Mouse (Mus musculus): ENCODE data around the gene Tmcc1.

The Tmcc1 gene

GRCm38 (mm10) chr6:116013687-116014086, 179.6 kb downstream of the Tmcc1 start:
- DNase-seq (ENCODE audit: low spot score), result no peak

GRCm38 (mm10) chr6:116010541-116010940, 182.7 kb downstream of the Tmcc1 start:
- DNase-seq (ENCODE audit: low spot score), result peak; percentile 83

GRCm38 (mm10) chr6:116009426-116009825, 183.9 kb downstream of the Tmcc1 start:
- no peak for DNase-seq (ENCODE audit: low spot score)

- DNase-seq (ENCODE audit: low spot score), result peak; percentile 76
Measured at GRCm38 (mm10) chr6:116007561-116008173, 185.6 kb downstream of the Tmcc1 start.

- DNase-seq (ENCODE audit: low spot score), result peak; percentile 91
Measured at GRCm38 (mm10) chr6:116006731-116007130, 186.6 kb downstream of the Tmcc1 start.

- no peak for DNase-seq (ENCODE audit: low spot score)
Measured at GRCm38 (mm10) chr6:116005959-116006288, 187.4 kb downstream of the Tmcc1 start.

- no peak for DNase-seq (ENCODE audit: low spot score)
Measured at GRCm38 (mm10) chr6:116005275-116005958, 187.9 kb downstream of the Tmcc1 start.

GRCm38 (mm10) chr6:116004716-116005115, 188.6 kb downstream of the Tmcc1 start:
- no peak for DNase-seq (ENCODE audit: low spot score)

GRCm38 (mm10) chr6:116004069-116004468, 189.2 kb downstream of the Tmcc1 start:
- DNase-seq (ENCODE audit: low spot score), result no peak

- DNase-seq (ENCODE audit: low spot score), result no peak
Measured at GRCm38 (mm10) chr6:116003516-116003915, 189.8 kb downstream of the Tmcc1 start.

- DNase-seq (ENCODE audit: low spot score), result no peak
Measured at GRCm38 (mm10) chr6:116002311-116003104, 190.8 kb downstream of the Tmcc1 start.

GRCm38 (mm10) chr6:116000851-116001250, 192.4 kb downstream of the Tmcc1 start:
- DNase-seq (ENCODE audit: low spot score), result no peak

- DNase-seq (ENCODE audit: low spot score), result no peak
Measured at GRCm38 (mm10) chr6:115999227-115999626, 194.1 kb downstream of the Tmcc1 start.

- DNase-seq (ENCODE audit: low spot score), result no peak
Measured at GRCm38 (mm10) chr6:115998758-115999157, 194.5 kb downstream of the Tmcc1 start.

GRCm38 (mm10) chr6:115997726-115998311, 195.5 kb downstream of the Tmcc1 start:
- no peak for DNase-seq (ENCODE audit: low spot score)

GRCm38 (mm10) chr6:115996171-115996851, 197.0 kb downstream of the Tmcc1 start:
- peak; percentile 69 for DNase-seq (ENCODE audit: low spot score)

- no peak for DNase-seq (ENCODE audit: low spot score)
Measured at GRCm38 (mm10) chr6:115995531-115995941, 197.8 kb downstream of the Tmcc1 start.

GRCm38 (mm10) chr6:115994877-115995520, 198.3 kb downstream of the Tmcc1 start, which contains the start of gene Plxnd1:
Plxnd1 (minus strand) TSS chr6:115995005.
- peak; percentile 93 for DNase-seq (ENCODE audit: low spot score)

- no peak for DNase-seq (ENCODE audit: low spot score)
Measured at GRCm38 (mm10) chr6:115994146-115994876, 199.0 kb downstream of the Tmcc1 start.

GRCm38 (mm10) chr6:115993463-115994145, 199.7 kb downstream of the Tmcc1 start:
- DNase-seq (ENCODE audit: low spot score), result no peak
